Mouse (Mus musculus) G1E (cell line): ENCODE measurements around the gene Ccdc117.

Experiments used
- CTCF ChIP-seq: IDR thresholded peaks from 2 replicates; pipeline ENCODE4 v1.5.1; 2012; ENCODE audit warnings: low read depth, low read length, inconsistent platforms, mixed read lengths
- GATA1 ChIP-seq: IDR thresholded peaks from 2 replicates; pipeline ENCODE4 v1.6.1; 2012; ENCODE audit warnings: borderline replicate concordance, low read length, inconsistent platforms, mixed read lengths
- GATA2 ChIP-seq: IDR thresholded peaks from 2 replicates; pipeline ENCODE4 v1.6.1; 2012; ENCODE audit warnings: low read depth, low read length, inconsistent platforms, borderline replicate concordance
- POLR2AphosphoS5 ChIP-seq: IDR thresholded peaks from 2 replicates; pipeline ENCODE4 v1.6.1; 2012; ENCODE audit warnings: low read depth, low read length, inconsistent platforms; ENCODE audit not compliant: insufficient replicate concordance
- TAL1 ChIP-seq: conservative IDR thresholded peaks from 2 replicates; pipeline ENCODE4 v1.6.1; 2012; ENCODE audit warnings: low read depth, low read length, inconsistent platforms, mixed read lengths

DNA sequence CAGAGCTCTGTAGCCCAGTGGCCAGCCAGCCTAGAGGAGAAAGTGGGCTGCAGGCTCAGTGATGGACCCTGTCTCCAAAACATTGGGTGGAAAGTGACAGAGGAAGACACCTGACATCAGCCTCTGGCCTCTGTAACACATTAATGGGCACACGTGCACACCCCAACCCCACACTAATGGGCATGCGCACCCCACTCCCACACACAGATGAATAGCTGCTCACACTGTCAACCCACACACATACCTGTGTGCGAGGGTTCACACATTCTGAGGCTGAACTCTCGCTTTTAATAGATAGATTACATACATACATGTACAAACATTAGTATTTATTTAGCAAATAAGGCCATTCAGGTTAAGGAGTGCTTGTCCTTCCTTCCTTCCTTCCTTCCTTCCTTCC, 27.9 kb downstream of the Ccdc117 start:
- TF ChIP-seq CTCF (no peak), GATA1 (no peak), POLR2AphosphoS5 (no peak), TAL1 (no peak), GATA2 (no peak)
